Mouse (Mus musculus): ENCODE data around the gene Sh3yl1. TPM values are rescaled to one million over a fixed set of nuclear protein-coding genes. Genes with fewer than 3 reads are reported as not detected.

Gene Sh3yl1
- polyA plus RNA-seq, 1 experiment from 2014 or later: 15.6 TPM

DNA sequence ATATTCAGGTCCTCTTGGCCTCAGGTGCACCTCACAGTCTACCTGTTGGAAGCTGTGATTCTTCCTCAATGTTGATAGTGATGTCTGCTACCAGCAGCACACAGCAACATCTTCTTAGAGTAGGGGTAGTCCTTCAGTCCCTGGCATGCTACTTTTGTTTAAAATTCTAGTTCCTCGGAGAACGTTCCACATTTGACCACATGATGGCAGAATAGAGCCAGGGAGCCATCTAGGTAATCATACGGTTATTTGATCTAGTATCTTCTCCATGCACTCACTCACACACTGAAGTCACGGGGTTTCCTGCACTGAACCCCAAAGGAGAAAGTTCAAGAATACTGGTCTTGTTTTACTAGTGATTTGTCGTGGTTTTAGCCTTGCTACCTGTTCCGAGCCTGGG lies 96.7 kb downstream of the Sh3yl1 start:
- Histone ChIP-seq H3K4me3 (no peak overlapping the region), H3K9me3 (replicated peaks) (no peaks in the 10 kb centered on the region), H3K4me1 (no peaks in the 10 kb centered on the region), H3K27me3 (ENCODE audit: low read depth, poor library complexity, severe bottlenecking) (no peaks in the 10 kb centered on the region), H3K27ac (replicated peaks) (no peak overlapping the region), H3K36me3 (no peaks in the 10 kb centered on the region)
- DNase-seq (ENCODE audit: low spot score): peak; percentile 21
- WGBS: 31% methylated on average over 6 of the region's 6 CpGs

Other genes starting within 250 kb of the Sh3yl1 start
- 0.25 and 0.38 TPM in 2 replicates for gene Alkal2, start 27.3 kb upstream of the Sh3yl1 start, polyA plus RNA-seq (2016; fragmentation: Nextera tagmentation; extraction: Ambion mirVana)
- 227 and 241 TPM in 2 replicates for gene Acp1, start 79 bp upstream of the Sh3yl1 start, polyA plus RNA-seq (2016; fragmentation: Nextera tagmentation; extraction: Ambion mirVana)
- gene Fam110c, start 162.2 kb downstream of the Sh3yl1 start, polyA plus RNA-seq (2016; fragmentation: Nextera tagmentation; extraction: Ambion mirVana): 0.25 and 0.30 TPM in 2 replicates

Measured in midbrain, embryonic 10.5 days (tissue).